Mouse (Mus musculus) embryonic fibroblast, embryonic 13.5 days (primary cell): ENCODE data around the gene Ppan.

Source experiments
- CTCF ChIP-seq: IDR thresholded peaks from 2 replicates; pipeline ENCODE4 v1.5.1; 2011; ENCODE audit warnings: mild to moderate bottlenecking, control low read depth, low read length, moderate library complexity, borderline replicate concordance; ENCODE audit not compliant: insufficient read depth
- POLR2A ChIP-seq: IDR thresholded peaks from 2 replicates; pipeline ENCODE4 v1.6.1; 2011; ENCODE audit warnings: low read depth, mild to moderate bottlenecking, control low read depth, low read length, moderate library complexity

DNA sequence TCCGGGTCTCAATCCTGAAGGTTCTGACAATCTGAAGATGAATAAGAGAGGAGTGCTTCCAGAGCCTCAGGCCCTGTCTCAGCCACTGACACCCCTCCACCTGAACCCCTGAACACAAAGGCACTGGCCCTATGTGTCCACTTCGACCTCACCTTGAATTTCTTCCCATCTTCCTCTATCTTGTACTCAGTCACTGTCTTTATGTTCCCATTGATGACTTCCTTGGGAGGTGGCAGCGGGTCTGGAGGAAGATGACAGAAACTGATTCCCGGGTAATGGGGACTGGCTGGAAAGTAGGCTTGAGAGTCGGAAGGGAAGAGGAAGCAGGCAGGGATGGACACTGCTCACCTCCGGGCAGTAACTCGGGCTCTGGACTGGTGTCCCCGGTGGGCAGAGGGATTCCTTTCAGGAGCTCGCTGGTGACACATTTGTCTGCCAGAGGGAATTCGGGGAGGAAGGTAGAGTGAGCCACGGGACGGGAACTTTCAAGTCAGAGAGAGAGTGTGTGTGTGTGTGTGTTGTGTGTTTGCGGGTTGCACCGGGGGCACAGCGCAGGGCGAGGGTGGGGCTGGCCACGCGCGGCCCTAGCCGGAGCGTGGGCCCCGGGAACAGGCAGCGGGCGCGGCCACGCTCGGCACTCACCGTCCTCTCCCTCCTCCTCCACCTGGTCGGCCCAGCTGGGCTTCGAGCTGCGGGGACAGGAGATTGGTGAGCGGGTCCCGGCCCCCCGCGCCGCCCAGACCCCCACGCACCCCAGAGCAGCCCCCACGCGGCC lies 9.9 kb downstream of the Ppan start:
- no peak for TF ChIP-seq CTCF
- no peak for TF ChIP-seq POLR2A
